Mouse (Mus musculus): Measurements from ENCODE around the gene Nova2. TPM values are rescaled to one million over a fixed set of nuclear protein-coding genes. Genes with fewer than 3 reads are reported as not detected.

The Nova2 gene
- polyA plus RNA-seq, 1 experiment from 2014 or later = 17.6 TPM

- Histone ChIP-seq H3K4me3 (peak within 1 kb of the TSS; percentile 54), H3K27me3 (peaks cover 11% of the 10 kb centered on the region; the same call in 1 of the 2 replicates), H3K4me2 (replicated peaks) (peak within 1 kb of the TSS; percentile 87), H3K27ac (replicated peaks) (peak within 1 kb of the TSS; percentile 95), H3K4me1 (peaks cover 31% of the 10 kb centered on the region), H3K9ac (replicated peaks) (peak within 1 kb of the TSS; percentile 59), H3K9me3 (no peaks in the 10 kb centered on the region), H3K36me3 (no peaks in the 10 kb centered on the region)
- WGBS = under 1% methylated on average over 37 of the region's 37 CpGs
- peak; percentile 95 for ATAC-seq (replicated peaks)
Measured at GRCm38 (mm10) chr7:18990601-18991295, 65.1 kb downstream of the Nova2 start, which contains the start of gene Mypop. TSS of gene Mypop (plus strand) at chr7:18991245.

- peak; percentile 14; the same call in 1 of the 2 replicates for ATAC-seq (replicated peaks)
- H3K4me1 ChIP-seq = peaks cover 31% of the 10 kb centered on the region
- H3K27me3 ChIP-seq = peaks cover 11% of the 10 kb centered on the region; the same call in 1 of the 2 replicates
- H3K4me2 ChIP-seq (replicated peaks) = peak overlapping the region; percentile 87
- WGBS = under 1% methylated on average over 58 of the region's 59 CpGs
- H3K9me3 ChIP-seq = no peaks in the 10 kb centered on the region
- peak overlapping the region; percentile 59 for H3K9ac ChIP-seq (replicated peaks)
- H3K36me3 ChIP-seq = peaks cover 7% of the 10 kb centered on the region; the same call in 1 of the 2 replicates
- H3K27ac ChIP-seq (replicated peaks) = 0 out of 2 replicates have a peak overlapping the region, but pooled peaks have one; percentile 95
- H3K4me3 ChIP-seq = peak overlapping the region; percentile 54
Measured at GRCm38 (mm10) chr7:18991660-18992293, 66.1 kb downstream of the Nova2 start.

GRCm38 (mm10) chr7:18992294-18992675 lies 66.6 kb downstream of the Nova2 start:
- H3K27ac ChIP-seq (replicated peaks) = no peak overlapping the region
- peaks cover 7% of the 10 kb centered on the region; the same call in 1 of the 2 replicates for H3K36me3 ChIP-seq
- 2% methylated on average over 31 of the region's 31 CpGs for WGBS
- peak overlapping the region; percentile 59 for H3K9ac ChIP-seq (replicated peaks)
- peaks cover 31% of the 10 kb centered on the region for H3K4me1 ChIP-seq
- H3K4me3 ChIP-seq = peak overlapping the region; percentile 54
- no peaks in the 10 kb centered on the region for H3K9me3 ChIP-seq
- H3K4me2 ChIP-seq (replicated peaks) = peak overlapping the region; percentile 87
- ATAC-seq (replicated peaks) = no peak
- peaks cover 11% of the 10 kb centered on the region; the same call in 1 of the 2 replicates for H3K27me3 ChIP-seq

GRCm38 (mm10) chr7:18993036-18993435 lies 67.3 kb downstream of the Nova2 start:
- peaks cover 7% of the 10 kb centered on the region; the same call in 1 of the 2 replicates for H3K36me3 ChIP-seq
- peaks cover 11% of the 10 kb centered on the region; the same call in 1 of the 2 replicates for H3K27me3 ChIP-seq
- H3K9ac ChIP-seq (replicated peaks) = no peak overlapping the region
- H3K27ac ChIP-seq (replicated peaks) = no peak overlapping the region
- 91% methylated on average over 5 of the region's 5 CpGs for WGBS
- H3K4me2 ChIP-seq (replicated peaks) = peak overlapping the region; percentile 87
- H3K4me1 ChIP-seq = peaks cover 31% of the 10 kb centered on the region
- H3K4me3 ChIP-seq = peak overlapping the region; percentile 54
- no peak for ATAC-seq (replicated peaks)
- no peaks in the 10 kb centered on the region for H3K9me3 ChIP-seq

GRCm38 (mm10) chr7:18998835-18999234 lies 73.1 kb downstream of the Nova2 start:
- Histone ChIP-seq H3K9me3 (no peaks in the 10 kb centered on the region), H3K36me3 (peaks cover 7% of the 10 kb centered on the region; the same call in 1 of the 2 replicates), H3K4me3 (no peak overlapping the region), H3K27me3 (no peaks in the 10 kb centered on the region), H3K4me1 (peaks cover 16% of the 10 kb centered on the region), H3K27ac (replicated peaks) (no peak overlapping the region), H3K9ac (replicated peaks) (no peak overlapping the region), H3K4me2 (replicated peaks) (no peak overlapping the region)
- no peak for ATAC-seq (replicated peaks)
- 29% methylated on average over 9 of the region's 9 CpGs for WGBS

GRCm38 (mm10) chr7:19000421-19000820 lies 74.7 kb downstream of the Nova2 start:
- H3K36me3 ChIP-seq = peaks cover 12% of the 10 kb centered on the region
- no peak overlapping the region for H3K27ac ChIP-seq (replicated peaks)
- no peak overlapping the region for H3K9ac ChIP-seq (replicated peaks)
- H3K27me3 ChIP-seq = no peaks in the 10 kb centered on the region
- H3K9me3 ChIP-seq = no peaks in the 10 kb centered on the region
- peaks cover 24% of the 10 kb centered on the region for H3K4me1 ChIP-seq
- peak overlapping the region; percentile 15 for H3K4me3 ChIP-seq
- WGBS = 65% methylated on average over 10 of the region's 10 CpGs
- H3K4me2 ChIP-seq (replicated peaks) = peak overlapping the region; percentile 12
- ATAC-seq (replicated peaks) = no peak

GRCm38 (mm10) chr7:19001066-19001806 lies 75.5 kb downstream of the Nova2 start:
- H3K9me3 ChIP-seq = no peaks in the 10 kb centered on the region
- H3K27me3 ChIP-seq = no peaks in the 10 kb centered on the region
- H3K36me3 ChIP-seq = peaks cover 17% of the 10 kb centered on the region
- peak overlapping the region; percentile 15 for H3K4me3 ChIP-seq
- peak overlapping the region; percentile 12; the same call in 1 of the 2 replicates for H3K4me2 ChIP-seq (replicated peaks)
- H3K27ac ChIP-seq (replicated peaks) = no peak overlapping the region
- WGBS = 44% methylated on average over 17 of the region's 18 CpGs
- no peak overlapping the region for H3K9ac ChIP-seq (replicated peaks)
- H3K4me1 ChIP-seq = peaks cover 32% of the 10 kb centered on the region
- no peak for ATAC-seq (replicated peaks)

GRCm38 (mm10) chr7:19001807-19002085 lies 76.1 kb downstream of the Nova2 start:
- Histone ChIP-seq H3K9ac (replicated peaks) (no peak overlapping the region), H3K4me2 (replicated peaks) (no peak overlapping the region), H3K9me3 (no peaks in the 10 kb centered on the region), H3K27ac (replicated peaks) (peak overlapping the region; percentile 55; the same call in 1 of the 2 replicates), H3K4me1 (peaks cover 37% of the 10 kb centered on the region), H3K36me3 (peaks cover 12% of the 10 kb centered on the region), H3K4me3 (no peak overlapping the region), H3K27me3 (no peaks in the 10 kb centered on the region)
- WGBS = 78% methylated on average over 3 of the region's 3 CpGs
- no peak for ATAC-seq (replicated peaks)

- Histone ChIP-seq H3K9ac (replicated peaks) (peak overlapping the region; percentile 69; the same call in 1 of the 2 replicates), H3K27me3 (no peaks in the 10 kb centered on the region), H3K4me1 (peaks cover 41% of the 10 kb centered on the region), H3K4me3 (peak overlapping the region; percentile 41), H3K27ac (replicated peaks) (peak overlapping the region; percentile 55), H3K4me2 (replicated peaks) (peak overlapping the region; percentile 65), H3K36me3 (peaks cover 16% of the 10 kb centered on the region), H3K9me3 (no peaks in the 10 kb centered on the region)
- WGBS = 45% methylated on average over 4 of the region's 4 CpGs
- no peak for ATAC-seq (replicated peaks)
Measured at GRCm38 (mm10) chr7:19002115-19002514, 76.4 kb downstream of the Nova2 start.

GRCm38 (mm10) chr7:19002848-19003498 lies 77.3 kb downstream of the Nova2 start:
- no peaks in the 10 kb centered on the region for H3K9me3 ChIP-seq
- H3K4me3 ChIP-seq = peak overlapping the region; percentile 41
- peak overlapping the region; percentile 65 for H3K4me2 ChIP-seq (replicated peaks)
- peak overlapping the region; percentile 69 for H3K9ac ChIP-seq (replicated peaks)
- H3K27ac ChIP-seq (replicated peaks) = peak overlapping the region; percentile 55
- peaks cover 23% of the 10 kb centered on the region for H3K36me3 ChIP-seq
- no peaks in the 10 kb centered on the region for H3K27me3 ChIP-seq
- 3% methylated on average over 17 of the region's 17 CpGs for WGBS
- peaks cover 49% of the 10 kb centered on the region for H3K4me1 ChIP-seq
- ATAC-seq (replicated peaks) = peak; percentile 65

GRCm38 (mm10) chr7:19003902-19004630 lies 78.4 kb downstream of the Nova2 start, which contains the start of gene Irf2bp1:
TSS of gene Irf2bp1 (plus strand) at chr7:19004044.
- Histone ChIP-seq H3K36me3 (peaks cover 23% of the 10 kb centered on the region), H3K27me3 (no peaks in the 10 kb centered on the region), H3K9me3 (no peaks in the 10 kb centered on the region), H3K4me2 (replicated peaks) (peak within 1 kb of the TSS; percentile 99), H3K4me1 (peaks cover 49% of the 10 kb centered on the region), H3K27ac (replicated peaks) (peak within 1 kb of the TSS; percentile 96), H3K9ac (replicated peaks) (peak within 1 kb of the TSS; percentile 94), H3K4me3 (peak within 1 kb of the TSS; percentile 84)
- peak; percentile 63 for ATAC-seq (replicated peaks)
- under 1% methylated on average over 86 of the region's 90 CpGs for WGBS

Data from forebrain, embryonic 15.5 days (tissue).